Comparison of ENCODE assay signal across 33 mouse cellular contexts in genomic region chr5:93224549-93224948, GRCm38 (mm10). TPM values are rescaled to one million over a fixed set of nuclear protein-coding genes. Genes with fewer than 3 reads are reported as not detected.
"Had no signal": no experiment of that assay in that cellular context is flagged by ENCODE, and none has a peak within 500 bp of the region (broad histone marks: within the 10 kb centered on the region; RNA-seq: fewer than 3 reads in every experiment).

No protein-coding gene starts in this region.

- H3K9me3 ChIP-seq: limb, embryonic 10.5 days; limb, embryonic 12.5 days; limb, embryonic 13.5 days; limb, embryonic 15.5 days; liver, embryonic 12.5 days; liver, embryonic 13.5 days; liver, embryonic 15.5 days; lung, embryonic 15.5 days; megakaryocyte, embryonic 14.5 days; midbrain, embryonic 10.5 days; midbrain, embryonic 12.5 days; midbrain, embryonic 15.5 days; neural tube, embryonic 12.5 days had no signal

- H3K9ac ChIP-seq: limb, embryonic 12.5 days; limb, embryonic 13.5 days; limb, embryonic 15.5 days; liver, embryonic 12.5 days; liver, embryonic 13.5 days; liver, embryonic 14.5 days; liver, embryonic 15.5 days; liver, postnatal 0 days; lung, embryonic 14.5 days; lung, embryonic 15.5 days; midbrain, embryonic 12.5 days; midbrain, embryonic 15.5 days; neural tube, embryonic 12.5 days had no signal

- H3K4me3 ChIP-seq: left cerebral cortex, adult 2 months; limb, embryonic 10.5 days; limb, embryonic 12.5 days; limb, embryonic 13.5 days; limb, embryonic 15.5 days; liver, embryonic 12.5 days; liver, embryonic 13.5 days; liver, embryonic 15.5 days; lung, embryonic 15.5 days; megakaryocyte, embryonic 14.5 days; midbrain, embryonic 10.5 days; midbrain, embryonic 12.5 days; midbrain, embryonic 15.5 days; myocyte; neural tube, embryonic 12.5 days had no signal

- H3K27me3 ChIP-seq: limb, embryonic 12.5 days; limb, embryonic 13.5 days; limb, embryonic 15.5 days; lung, embryonic 15.5 days; midbrain, embryonic 12.5 days; midbrain, embryonic 15.5 days; neural tube, embryonic 12.5 days had no signal

- H3K4me1 ChIP-seq: limb, embryonic 10.5 days; midbrain, embryonic 10.5 days; midbrain, embryonic 12.5 days; midbrain, embryonic 15.5 days; neural tube, embryonic 12.5 days had no signal

- H3K4me2 ChIP-seq: limb, embryonic 12.5 days; limb, embryonic 13.5 days; limb, embryonic 15.5 days; liver, embryonic 11.5 days; liver, embryonic 12.5 days; liver, embryonic 13.5 days; liver, embryonic 15.5 days; lung, embryonic 14.5 days; lung, embryonic 15.5 days; midbrain, embryonic 12.5 days; midbrain, embryonic 15.5 days; neural tube, embryonic 12.5 days had no signal

- H3K36me3 ChIP-seq: limb, embryonic 10.5 days; limb, embryonic 12.5 days; limb, embryonic 13.5 days; limb, embryonic 15.5 days; liver, embryonic 12.5 days; liver, embryonic 13.5 days; liver, embryonic 15.5 days; lung, embryonic 15.5 days; midbrain, embryonic 10.5 days; midbrain, embryonic 12.5 days; midbrain, embryonic 15.5 days; neural tube, embryonic 12.5 days had no signal

- H3K27ac ChIP-seq: left cerebral cortex, adult 2 months; limb, embryonic 10.5 days; limb, embryonic 12.5 days; limb, embryonic 13.5 days; limb, embryonic 15.5 days; liver, embryonic 12.5 days; liver, embryonic 13.5 days; liver, embryonic 14.5 days; liver, embryonic 15.5 days; lung, embryonic 15.5 days; macrophage; midbrain, embryonic 10.5 days; midbrain, embryonic 12.5 days; midbrain, embryonic 15.5 days; neural tube, embryonic 12.5 days had no signal

- DNase-seq: left cerebral cortex, postnatal 4 days; liver; liver, embryonic 13.5 days; liver, postnatal 0 days; lung, adult 18-20 months; lung, adult 2 months; lung, embryonic 14.5 days; lung, postnatal 10 days; lung, postnatal 14 days; lung, postnatal 36 days; lung, postnatal 4 days; midbrain, embryonic 14.5 days had no signal

- ATAC-seq: liver, embryonic 12.5 days; liver, postnatal 0 days; lung, postnatal 0 days; midbrain, embryonic 15.5 days; midbrain, embryonic 16.5 days had no signal

RNA-seq across cellular contexts. Expression of gene 2010109A12Rik, which starts 18.2 kb away (rescaled TPM):
- total RNA-seq: midbrain, postnatal 0 days had no signal
- polyA plus RNA-seq: liver, adult 2 months; lung, adult 2 months; macrophage; myocyte had no signal
